ENCODE assay signal across 8 mouse cellular contexts in genomic region chr3:107330503-107331424, GRCm38 (mm10). TPM values are rescaled to one million over a fixed set of nuclear protein-coding genes. Genes with fewer than 3 reads are reported as not detected.
A peak's percentile ranks its signal among the peaks of the same experiment; 100 is the strongest.
DNase-seq lines count a peak whose midpoint lies in the region; ATAC-seq and TF ChIP-seq lines count a peak whose summit lies in the region.

No protein-coding gene starts in this region.

- no peaks in the 10 kb centered on the region for H3K9me3 ChIP-seq in lung, postnatal 0 days (ENCODE audit: low read length)
- H3K9me3 ChIP-seq in heart, embryonic 16.5 days (replicated peaks; ENCODE audit: control insufficient read depth, low read length), result no peaks in the 10 kb centered on the region
- H3K9me3 ChIP-seq in stomach, embryonic 14.5 days (ENCODE audit: control insufficient read depth, low read depth, low read length), result no peaks in the 10 kb centered on the region

- no peak overlapping the region for H3K4me3 ChIP-seq in lung, postnatal 0 days (ENCODE audit: low read depth, low read length)
- H3K4me3 ChIP-seq in heart, embryonic 16.5 days (ENCODE audit: low read length), result peak overlapping the region; percentile 99
- peak overlapping the region; percentile 97 for H3K4me3 ChIP-seq in stomach, embryonic 14.5 days (ENCODE audit: low read depth, low read length)

- intact Hi-C loops in left cerebral cortex, postnatal 25 days (cut with DNase I), result no loop called here

- H3K27me3 ChIP-seq in lung, postnatal 0 days (replicated peaks; ENCODE audit: insufficient read depth, low read length), result no peaks in the 10 kb centered on the region
- no peaks in the 10 kb centered on the region for H3K27me3 ChIP-seq in heart, embryonic 16.5 days (ENCODE audit: control insufficient read depth, insufficient read depth, low read length)
- H3K27me3 ChIP-seq in stomach, embryonic 14.5 days (ENCODE audit: control insufficient read depth, insufficient read depth, low read length), result no peaks in the 10 kb centered on the region

- H3K27ac ChIP-seq in lung, postnatal 0 days (ENCODE audit: low read length), result no peak overlapping the region
- no peak overlapping the region for H3K27ac ChIP-seq in heart, embryonic 16.5 days (ENCODE audit: low read length)
- no peak overlapping the region for H3K27ac ChIP-seq in stomach, embryonic 14.5 days (ENCODE audit: low read length)

- 46% methylated on average over 28 of the region's 28 CpGs for WGBS in lung, postnatal 0 days
- 42% methylated on average over 28 of the region's 28 CpGs for WGBS in heart, embryonic 16.5 days
- 50% methylated on average over 28 of the region's 28 CpGs for WGBS in stomach, embryonic 14.5 days

- H3K36me3 ChIP-seq in lung, postnatal 0 days (ENCODE audit: insufficient read depth, low read length), result peaks cover 4% of the 10 kb centered on the region; the same call in 1 of the 2 replicates
- peaks cover 20% of the 10 kb centered on the region for H3K36me3 ChIP-seq in heart, embryonic 16.5 days (ENCODE audit: control insufficient read depth, insufficient read depth)
- H3K36me3 ChIP-seq in stomach, embryonic 14.5 days (ENCODE audit: control insufficient read depth, insufficient read depth, low read length), result peaks cover 24% of the 10 kb centered on the region

- no peak for DNase-seq in lung, postnatal 0 days (ENCODE audit: low spot score)
- DNase-seq in lung, postnatal 10 days, result no peak
- peak; percentile 26 to 30 for DNase-seq in cerebellum, postnatal 10 days
- DNase-seq in kidney, postnatal 4 days, result peak; percentile 15 to 25
- no peak for DNase-seq in left cerebral cortex, postnatal 25 days (ENCODE audit: low spot score in 2 of 2)

- H3K9ac ChIP-seq in lung, postnatal 0 days (replicated peaks; ENCODE audit: low read depth), result no peak overlapping the region
- peak overlapping the region; percentile 95 for H3K9ac ChIP-seq in heart, embryonic 16.5 days (ENCODE audit: low read length)
- peak overlapping the region; percentile 82; the same call in 1 of the 2 replicates for H3K9ac ChIP-seq in stomach, embryonic 14.5 days (replicated peaks; ENCODE audit: low read depth, low read length)

- ATAC-seq in lung, postnatal 0 days, result no peak
- ATAC-seq in heart, embryonic 16.5 days (replicated peaks; ENCODE audit: extremely low read depth, insufficient read depth, low FRiP score), result no peak
- no peak for ATAC-seq in stomach, embryonic 14.5 days (ENCODE audit: insufficient number of reproducible peaks, insufficient read depth, low FRiP score, low read depth)
- ATAC-seq in activated CD4-positive, CD25-positive, alpha-beta regulatory T cell, adult 4 months, result no peak

- H3K4me1 ChIP-seq in lung, postnatal 0 days (ENCODE audit: insufficient read depth, low read depth, low read length), result peaks cover 12% of the 10 kb centered on the region; the same call in 1 of the 2 replicates
- H3K4me1 ChIP-seq in heart, embryonic 16.5 days (ENCODE audit: control insufficient read depth, insufficient read depth, low read length), result peaks cover 30% of the 10 kb centered on the region
- H3K4me1 ChIP-seq in stomach, embryonic 14.5 days (ENCODE audit: control insufficient read depth, insufficient read depth, low read length), result peaks cover 28% of the 10 kb centered on the region

- no peak for TF ChIP-seq EP300 in lung, postnatal 0 days (IDR thresholded peaks at IDR 0.05)

- no peak for TF ChIP-seq CTCF in lung, postnatal 0 days (IDR thresholded peaks at IDR 0.05)

- H3K4me2 ChIP-seq in lung, postnatal 0 days (replicated peaks; ENCODE audit: low read depth, low read length), result peak overlapping the region; percentile 94; the same call in 1 of the 2 replicates
- H3K4me2 ChIP-seq in heart, embryonic 16.5 days (ENCODE audit: low read depth, low read length), result peak overlapping the region; percentile 95
- peak overlapping the region; percentile 95 for H3K4me2 ChIP-seq in stomach, embryonic 14.5 days (replicated peaks; ENCODE audit: low read depth, low read length)

RNA-seq across cellular contexts. Expression of gene Rbm15, which starts 2.7 kb away (rescaled TPM):
- polyA plus RNA-seq in lung, postnatal 0 days (2015; fragmentation: Nextera tagmentation; extraction: Ambion mirVana), result 7.2 and 7.5 TPM in 2 replicates
- 10.5 and 10.8 TPM in 2 replicates for polyA plus RNA-seq in heart, embryonic 16.5 days (2015; fragmentation: Nextera tagmentation; extraction: Ambion mirVana)
- 19.0 and 20.7 TPM in 2 replicates for polyA plus RNA-seq in stomach, embryonic 14.5 days (2014; fragmentation: Nextera tagmentation; extraction: Ambion mirVana)
- total RNA-seq in left cerebral cortex, postnatal 25 days (2021), result 10 to 100 TPM; 24.2 to 28.2 TPM
- polyA plus RNA-seq in activated CD4-positive, CD25-positive, alpha-beta regulatory T cell, adult 4 months (2017; shearing (Covaris generic)), result 10 to 100 TPM; 13.2 to 19.5 TPM

RNA-seq across cellular contexts. Expression of gene Slc16a4, which starts 39.7 kb away (rescaled TPM):
- polyA plus RNA-seq in lung, postnatal 0 days (2015; fragmentation: Nextera tagmentation; extraction: Ambion mirVana), result 0.49 and 0.73 TPM in 2 replicates
- polyA plus RNA-seq in heart, embryonic 16.5 days (2015; fragmentation: Nextera tagmentation; extraction: Ambion mirVana), result 1.0 and 1.2 TPM in 2 replicates
- polyA plus RNA-seq in stomach, embryonic 14.5 days (2014; fragmentation: Nextera tagmentation; extraction: Ambion mirVana), result 5.2 and 5.7 TPM in 2 replicates
- 1 to 10 TPM; 1.7 TPM for total RNA-seq in left cerebral cortex, postnatal 25 days (2021)
- 1 to 10 TPM in 1 of 2 experiments, under 1 TPM in 1; 0.57 to 2.6 TPM for polyA plus RNA-seq in activated CD4-positive, CD25-positive, alpha-beta regulatory T cell, adult 4 months (2017; shearing (Covaris generic))

RNA-seq across cellular contexts. Expression of gene Lamtor5, which starts 52.1 kb away (rescaled TPM):
- polyA plus RNA-seq in lung, postnatal 0 days (2015; fragmentation: Nextera tagmentation; extraction: Ambion mirVana), result 201 and 215 TPM in 2 replicates
- 169 and 172 TPM in 2 replicates for polyA plus RNA-seq in heart, embryonic 16.5 days (2015; fragmentation: Nextera tagmentation; extraction: Ambion mirVana)
- 196 and 201 TPM in 2 replicates for polyA plus RNA-seq in stomach, embryonic 14.5 days (2014; fragmentation: Nextera tagmentation; extraction: Ambion mirVana)
- total RNA-seq in left cerebral cortex, postnatal 25 days (2021), result 10 to 100 TPM; 66.9 to 73.0 TPM
- polyA plus RNA-seq in activated CD4-positive, CD25-positive, alpha-beta regulatory T cell, adult 4 months (2017; shearing (Covaris generic)), result 100 to 1,000 TPM; 223 to 224 TPM

Comparison
In these comparisons a context has a peak if more than half of its experiments do, and no peak if none do; other contexts are left out.
1. DNase-seq: peak in cerebellum, postnatal 10 days (2 of 2) and kidney, postnatal 4 days (2 of 2); none in lung, postnatal 0 days (single experiment), lung, postnatal 10 days (single experiment) and left cerebral cortex, postnatal 25 days (0 of 2).
2. Peak in every context shown above with its lines, with median percentiles within 50 percentile points of each other: H3K4me2 ChIP-seq.